Mouse (Mus musculus): Measurements from ENCODE around the gene Myom3. TPM values are rescaled to one million over a fixed set of nuclear protein-coding genes. Genes with fewer than 3 reads are reported as not detected.
"Not testable (repeated sequence)": the region's sequence is repeated elsewhere in the genome, so short reads cannot be mapped to it uniquely, and the experiment has no call there.

Gene Myom3
- 1 to 10 TPM in 3 of 4 experiments, under 1 TPM in 1; 0.84 to 2.7 (median 1.6) TPM for total RNA-seq (2022)

- DNase-seq (ENCODE audit: low spot score): no peak
Observed at GRCm38 (mm10) chr4:135759356-135759976, at the start of gene Myom3. Myom3 (plus strand) TSS chr4:135759715.

GRCm38 (mm10) chr4:135710392-135710791, 49.1 kb upstream of the Myom3 start:
- DNase-seq (ENCODE audit: low spot score): no peak

DNA sequence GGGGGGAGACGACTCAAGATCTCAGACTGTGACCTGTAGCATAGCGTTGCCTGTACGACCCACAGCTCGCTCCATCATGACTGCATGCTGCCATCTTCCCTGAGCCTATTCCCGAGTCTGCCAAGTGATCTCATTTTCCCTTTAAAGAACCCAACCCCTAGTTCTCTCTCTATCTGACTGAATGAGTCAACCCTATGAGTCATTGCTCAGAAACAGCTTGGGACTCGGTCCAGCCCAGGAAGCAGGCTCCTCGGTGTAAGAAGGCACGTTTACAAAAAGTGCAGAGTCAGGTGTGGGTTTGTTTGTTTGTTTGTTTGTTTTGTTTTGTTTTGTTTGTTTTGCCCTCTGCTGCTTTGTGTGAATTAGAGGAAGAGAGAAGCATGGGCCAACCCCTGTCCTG, 44.7 kb upstream of the Myom3 start:
- peak; percentile 28 for DNase-seq (ENCODE audit: low spot score)

- not testable (repeated sequence) for DNase-seq (ENCODE audit: low spot score)
Observed at GRCm38 (mm10) chr4:135716438-135716837, 43.1 kb upstream of the Myom3 start.

DNA sequence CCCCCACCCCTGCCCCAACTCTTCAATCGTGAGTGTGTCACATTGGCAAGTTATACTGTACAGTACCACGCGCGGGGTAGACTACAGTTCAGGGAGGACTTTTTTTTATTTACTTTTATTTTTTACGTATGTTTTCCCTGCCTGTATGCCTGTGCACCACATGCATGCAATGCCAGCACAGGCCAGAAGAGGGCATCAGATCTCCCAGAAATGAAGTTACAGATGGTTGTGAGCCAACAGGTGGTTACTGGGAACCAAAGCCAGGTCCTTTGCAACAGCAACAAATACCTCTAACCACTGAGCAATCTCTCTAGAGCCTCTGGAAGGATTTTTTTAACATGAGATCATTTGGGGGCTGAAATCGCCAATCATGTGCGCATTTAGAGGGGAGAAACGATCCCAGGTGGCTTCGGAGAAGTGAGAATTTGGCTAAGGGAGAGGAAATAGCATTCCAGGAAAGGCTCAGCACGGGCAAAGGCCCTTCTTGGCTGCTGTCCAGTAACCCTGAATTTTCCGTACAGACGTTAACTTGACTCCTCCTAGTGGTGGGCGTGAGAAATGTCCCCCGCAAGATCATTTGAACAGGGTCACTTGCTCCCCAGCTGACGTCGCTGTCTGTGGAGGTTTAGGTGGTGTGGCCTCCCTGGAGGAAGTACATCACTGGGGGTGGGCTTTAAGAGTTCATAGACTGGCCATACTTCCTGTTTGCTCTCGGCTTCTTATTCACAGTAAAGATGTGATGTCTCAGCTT, 36.8 kb upstream of the Myom3 start:
- no peak for DNase-seq (ENCODE audit: low spot score)

GRCm38 (mm10) chr4:135726416-135726815, 33.1 kb upstream of the Myom3 start:
- peak; percentile 25 for DNase-seq (ENCODE audit: low spot score)

DNA sequence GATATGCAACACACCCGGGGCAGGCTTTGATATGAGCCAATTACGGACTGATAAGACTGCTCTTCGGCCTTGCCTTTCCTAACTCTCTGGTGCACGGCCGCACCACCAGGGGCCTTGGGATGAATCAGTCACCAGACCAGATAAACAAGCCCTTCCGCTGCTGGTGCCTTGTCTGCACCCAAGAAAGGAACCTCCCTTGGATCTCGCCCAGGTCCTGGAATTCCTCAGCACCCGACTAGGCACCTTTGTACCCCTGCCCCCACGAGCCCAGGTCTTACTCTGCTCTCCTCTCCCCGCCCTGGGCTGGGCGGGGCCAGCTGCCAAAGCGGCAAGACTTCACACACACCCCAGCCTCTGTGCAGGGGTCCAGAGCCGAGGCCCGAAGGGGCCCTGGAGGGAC, 31.7 kb upstream of the Myom3 start, which contains the start of gene Il22ra1:
Gene Il22ra1 (plus strand): TSS at position 356 of the 400 bp plus-strand sequence.
- DNase-seq (ENCODE audit: low spot score): no peak

DNA sequence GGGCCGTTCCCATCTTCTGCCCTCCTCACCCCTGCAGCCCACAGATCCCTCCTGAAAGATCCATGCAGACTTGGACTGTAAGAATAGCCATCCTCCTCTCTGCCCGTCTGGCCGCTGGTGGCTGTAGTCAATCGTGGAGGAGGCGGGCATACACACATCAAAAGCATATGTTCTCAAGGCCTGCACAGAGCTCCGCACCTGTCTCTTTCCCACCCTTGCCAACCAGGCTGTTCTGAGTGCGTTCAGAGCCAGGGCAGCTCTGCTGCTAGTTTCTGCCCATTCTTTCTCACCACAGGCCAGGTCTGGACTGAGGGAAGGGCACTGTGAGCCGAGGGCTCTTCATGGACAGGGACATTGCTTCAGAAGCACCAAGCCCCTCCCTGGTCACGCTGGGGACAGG, 29.3 kb upstream of the Myom3 start:
- no peak for DNase-seq (ENCODE audit: low spot score)

DNA sequence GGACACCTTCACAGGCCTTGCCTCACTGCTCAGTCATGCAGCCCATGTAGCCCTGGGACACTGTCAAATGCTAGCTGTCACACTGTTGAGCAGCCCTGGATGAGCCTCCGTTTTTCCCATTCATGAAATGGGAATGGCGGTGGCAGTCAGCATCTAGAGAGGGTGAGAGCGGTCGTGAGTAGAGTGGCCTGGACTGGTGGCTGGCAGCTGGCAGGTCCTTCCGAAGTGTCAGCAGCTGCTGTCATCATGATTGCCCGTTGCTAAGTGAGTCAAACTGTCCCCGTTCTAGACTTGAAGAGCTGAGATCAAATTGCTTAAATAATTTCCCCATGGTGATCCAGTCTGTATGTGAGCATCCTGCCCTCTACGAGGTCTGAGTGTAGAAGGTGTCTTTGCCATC, 28.6 kb upstream of the Myom3 start:
- DNase-seq (ENCODE audit: low spot score): no peak

GRCm38 (mm10) chr4:135733901-135734300, 25.6 kb upstream of the Myom3 start:
- no peak for DNase-seq (ENCODE audit: low spot score)

GRCm38 (mm10) chr4:135736903-135737302, 22.6 kb upstream of the Myom3 start:
- no peak for DNase-seq (ENCODE audit: low spot score)

- no peak for DNase-seq (ENCODE audit: low spot score)
Observed at GRCm38 (mm10) chr4:135738237-135738636, 21.3 kb upstream of the Myom3 start.

GRCm38 (mm10) chr4:135739148-135739547, 20.4 kb upstream of the Myom3 start:
- no peak for DNase-seq (ENCODE audit: low spot score)

GRCm38 (mm10) chr4:135739672-135740071, 19.8 kb upstream of the Myom3 start:
- DNase-seq (ENCODE audit: low spot score): no peak

GRCm38 (mm10) chr4:135743520-135743919, 16.0 kb upstream of the Myom3 start:
- no peak for DNase-seq (ENCODE audit: low spot score)

DNA sequence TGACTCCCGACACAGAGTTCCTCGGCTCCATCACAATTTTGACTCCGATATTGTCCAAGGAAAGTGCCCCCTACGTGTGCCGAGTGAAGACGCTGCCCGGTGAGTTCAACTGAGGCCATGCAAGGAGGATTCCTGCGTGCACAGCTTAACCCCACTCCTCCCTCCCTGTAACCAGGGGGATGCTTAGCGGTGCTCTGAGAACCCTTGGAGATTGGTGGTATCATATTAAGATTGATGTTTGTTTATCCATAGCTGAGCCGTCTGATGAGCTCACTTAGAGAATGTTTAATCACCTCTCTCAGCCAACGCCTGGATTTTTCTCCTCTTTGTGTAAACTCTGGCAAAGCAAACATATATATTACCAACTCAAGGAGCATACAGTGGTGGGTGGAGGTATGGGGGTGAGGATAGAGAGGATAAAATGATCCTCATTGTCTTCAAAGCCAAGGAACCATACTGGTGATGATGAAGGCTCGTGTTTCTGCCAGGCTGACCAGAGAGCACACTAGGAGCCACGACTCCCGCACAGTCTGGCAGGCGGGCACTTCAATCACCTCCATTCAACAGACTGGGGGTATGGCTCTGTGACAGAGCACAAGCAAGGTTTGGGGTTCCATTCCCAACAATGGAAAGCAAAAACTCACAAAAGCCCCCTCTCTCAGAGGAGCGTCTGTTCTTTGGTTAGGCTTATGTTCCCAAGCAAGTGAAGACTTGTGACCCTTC, 14.6 kb upstream of the Myom3 start:
- no peak for DNase-seq (ENCODE audit: low spot score)

DNA sequence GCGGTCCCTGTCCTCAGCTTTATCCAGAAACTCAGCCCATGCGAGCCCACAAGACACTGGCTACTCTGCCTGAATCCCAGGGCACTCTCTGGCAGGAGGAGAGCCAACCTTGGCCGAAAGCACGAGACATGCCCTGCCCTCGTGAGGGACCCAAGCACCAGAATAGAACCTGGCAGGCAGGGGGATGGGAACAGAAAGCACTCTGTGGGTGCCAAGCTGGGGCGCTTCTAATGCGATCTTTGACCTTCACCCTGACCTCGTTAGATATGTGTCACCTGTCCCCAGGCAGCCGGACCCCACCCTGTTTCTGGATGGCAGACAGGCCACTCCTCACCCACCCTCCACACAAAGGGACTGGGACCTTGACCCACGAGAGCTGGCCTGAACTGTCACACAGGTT, 13.9 kb upstream of the Myom3 start:
- DNase-seq (ENCODE audit: low spot score): peak; percentile 70

DNA sequence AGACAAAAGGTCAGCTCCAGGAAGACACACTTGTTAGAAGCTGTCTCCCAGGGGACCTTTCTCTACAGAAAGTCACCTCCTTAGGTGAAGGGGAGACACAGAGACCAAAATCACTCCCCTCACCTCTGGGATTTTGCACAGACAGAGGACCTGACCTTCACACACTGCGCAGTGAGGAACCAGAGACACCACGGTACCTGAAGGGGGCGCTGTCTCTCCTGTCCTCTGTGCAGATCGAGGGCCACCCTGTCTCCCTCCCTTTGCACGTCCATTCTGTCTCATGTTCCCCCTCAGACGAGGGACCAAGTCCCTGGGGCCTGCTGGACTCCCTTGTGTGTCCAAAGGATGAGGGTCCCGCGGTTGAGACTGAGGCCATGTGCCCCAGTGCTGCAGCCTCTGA, 8.6 kb upstream of the Myom3 start:
- no peak for DNase-seq (ENCODE audit: low spot score)

- no peak for DNase-seq (ENCODE audit: low spot score)
Observed at GRCm38 (mm10) chr4:135752106-135752778, 7.3 kb upstream of the Myom3 start.

DNA sequence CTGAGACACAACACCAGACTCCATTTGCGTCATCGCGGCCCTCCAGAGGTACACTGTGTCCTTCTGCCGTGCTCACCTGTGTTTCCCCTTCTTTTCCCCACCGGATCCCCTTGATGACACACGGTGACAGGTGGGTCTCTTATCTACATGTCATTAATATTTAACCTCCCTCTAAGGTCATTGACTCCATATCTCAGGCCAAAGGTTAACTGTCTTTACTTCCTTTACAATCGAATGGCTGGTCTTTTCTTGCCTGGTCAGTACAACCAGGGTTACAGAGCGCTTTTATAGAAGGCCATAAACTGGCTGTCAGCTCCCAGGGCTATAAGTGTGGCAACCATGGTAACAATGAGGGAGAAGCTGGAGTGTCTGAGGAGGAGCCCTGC, 6.7 kb upstream of the Myom3 start:
- DNase-seq (ENCODE audit: low spot score): no peak

DNA sequence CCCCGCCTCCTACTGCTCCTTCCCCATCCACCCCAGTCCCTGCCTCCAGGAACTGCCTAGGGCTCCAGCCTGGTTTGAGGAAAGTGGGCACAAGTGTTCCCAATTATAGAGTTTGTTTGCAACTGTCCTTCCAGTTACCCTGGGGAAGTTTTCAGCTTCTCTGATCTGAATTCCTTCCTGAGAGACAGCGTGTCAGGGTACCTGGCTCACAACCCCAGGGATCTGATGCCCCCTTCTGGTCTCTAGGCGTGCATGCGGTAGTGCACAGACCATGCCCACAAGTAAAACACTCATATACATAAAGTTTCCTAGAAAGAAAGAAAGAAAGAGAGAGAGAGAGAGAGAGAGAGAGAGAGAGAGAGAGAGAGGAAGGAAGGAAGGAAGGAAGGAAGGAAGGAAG, 1.2 kb upstream of the Myom3 start:
- DNase-seq (ENCODE audit: low spot score): no peak

GRCm38 (mm10) chr4:135758825-135759224, 690 bp upstream of the Myom3 start:
- no peak for DNase-seq (ENCODE audit: low spot score)
